Mouse (Mus musculus) heart, embryonic 11.5 days (tissue): ENCODE results near the gene Gm20458. TPM values are rescaled to one million over a fixed set of nuclear protein-coding genes. Genes with fewer than 3 reads are reported as not detected.

Experiments
- ATAC-seq: fragments of 200-750 bp; cut with Nextera tagmentation; replicated peaks from 2 replicates; pipeline ENCODE4 v1.8.0; 2017; ENCODE audit warnings: moderate library complexity; ENCODE audit not compliant: insufficient number of reproducible peaks, low FRiP score, low TSS enrichment
- H3K27ac ChIP-seq: fragments of 300-500 bp; sonication (generic); 2 replicates; pipeline ENCODE4 v1.5.1; 2014; ENCODE audit warnings: mild to moderate bottlenecking, low read depth, low read length
- H3K27me3 ChIP-seq: fragments of 300-500 bp; sonication (generic); 2 replicates; pipeline ENCODE4 v1.6.1; 2014; ENCODE audit warnings: mild to moderate bottlenecking, low read length, mixed read lengths; ENCODE audit not compliant: control insufficient read depth, insufficient read depth
- H3K36me3 ChIP-seq: fragments of 300-500 bp; sonication (generic); 2 replicates; pipeline ENCODE4 v1.6.1; 2014; ENCODE audit warnings: mild to moderate bottlenecking, low read length, moderate library complexity, mixed read lengths; ENCODE audit not compliant: control insufficient read depth, insufficient read depth
- H3K4me1 ChIP-seq: fragments of 300-500 bp; sonication (generic); 2 replicates; pipeline ENCODE4 v1.6.1; 2014; ENCODE audit warnings: low read length; ENCODE audit not compliant: control insufficient read depth, insufficient read depth
- H3K4me2 ChIP-seq: fragments of 300-500 bp; sonication (generic); 2 replicates; pipeline ENCODE4 v1.6.1; 2014; ENCODE audit warnings: mild to moderate bottlenecking, moderate library complexity
- H3K4me3 ChIP-seq: fragments of 300-500 bp; sonication (generic); 2 replicates; pipeline ENCODE4 v1.5.1; 2014; ENCODE audit warnings: low read depth, low read length
- H3K9ac ChIP-seq: fragments of 300-500 bp; sonication (generic); 2 replicates; pipeline ENCODE4 v1.6.1; 2014; ENCODE audit warnings: mild to moderate bottlenecking, low read depth, low read length, moderate library complexity
- H3K9me3 ChIP-seq: fragments of 300-500 bp; sonication (generic); replicated peaks from 2 replicates; pipeline ENCODE4 v1.6.1; 2016; ENCODE audit warnings: low read length; ENCODE audit not compliant: control insufficient read depth
- WGBS: fragments of 180-500 bp; shearing (Covaris S2); extraction: QIAGEN DNeasy Blood & Tissue Kit; methylation state at CpG from one replicate; pipeline ENCODE4 v1.1.7; 2014; ENCODE audit not compliant: insufficient replicate concordance; 5-methylcytosine and 5-hydroxymethylcytosine counted together
- polyA plus RNA-seq: library from polyadenylated mRNA; unstranded; fragments of >200 nt; fragmentation: Nextera tagmentation; extraction: Ambion mirVana; gene quantifications from 2 replicates; pipeline ENCODE4 v1.2.1, GENCODE M21; 2014

Gm20458 gene
- polyA plus RNA-seq, 1 experiment from 2014 or later: 8.4 TPM

- Histone ChIP-seq H3K4me3 (no peak overlapping the region), H3K27me3 (no peaks in the 10 kb centered on the region), H3K9ac (no peak overlapping the region), H3K27ac (no peak overlapping the region), H3K36me3 (no peaks in the 10 kb centered on the region), H3K4me2 (no peak overlapping the region), H3K9me3 (no peaks in the 10 kb centered on the region), H3K4me1 (no peaks in the 10 kb centered on the region)
- ATAC-seq: no peak
- WGBS: 69% methylated on average over 10 of the region's 10 CpGs
Measured at GRCm38 (mm10) chr2:164534315-164534714, 73.5 kb downstream of the Gm20458 start.

GRCm38 (mm10) chr2:164537003-164537402 lies 76.2 kb downstream of the Gm20458 start:
- no peak for ATAC-seq
- Histone ChIP-seq H3K9me3 (no peaks in the 10 kb centered on the region), H3K4me1 (no peaks in the 10 kb centered on the region), H3K36me3 (no peaks in the 10 kb centered on the region), H3K27ac (no peak overlapping the region), H3K4me2 (no peak overlapping the region), H3K4me3 (no peak overlapping the region), H3K27me3 (no peaks in the 10 kb centered on the region), H3K9ac (no peak overlapping the region)
- WGBS: 69% methylated on average over 4 of the region's 4 CpGs

Other genes with a start within 250 kb of the Gm20458 start
- gene Wfdc15b, start 239.3 kb upstream of the Gm20458 start, polyA plus RNA-seq: not detected in 2 replicates
- not detected in 2 replicates for gene Svs2, start 222.5 kb upstream of the Gm20458 start, polyA plus RNA-seq
- gene Svs3b, start 204.3 kb upstream of the Gm20458 start, polyA plus RNA-seq: not detected in 2 replicates
- gene Svs4, start 182.5 kb upstream of the Gm20458 start, polyA plus RNA-seq: not detected in 2 replicates
- not detected in 2 replicates for gene Svs3a, start 171.7 kb upstream of the Gm20458 start, polyA plus RNA-seq
- not detected in 2 replicates for gene Svs6, start 144.2 kb upstream of the Gm20458 start, polyA plus RNA-seq
- not detected in 2 replicates for gene Svs5, start 128.2 kb upstream of the Gm20458 start, polyA plus RNA-seq
- 0.39 and 0.97 TPM in 2 replicates for gene Slpi, start 71.9 kb upstream of the Gm20458 start, polyA plus RNA-seq
- gene Rbpjl, start 57.8 kb upstream of the Gm20458 start, polyA plus RNA-seq: 0.06 and 0.19 TPM in 2 replicates
- 0.34 and 0.77 TPM in 2 replicates for gene Matn4, start 55.8 kb upstream of the Gm20458 start, polyA plus RNA-seq
- gene Sdc4, start 17.1 kb upstream of the Gm20458 start, polyA plus RNA-seq: 33.9 and 34.6 TPM in 2 replicates
- gene Sys1, start 4.0 kb upstream of the Gm20458 start, polyA plus RNA-seq: 37.0 and 42.3 TPM in 2 replicates
- not detected in 2 replicates for gene Trp53tg5, start 12.8 kb downstream of the Gm20458 start, polyA plus RNA-seq
- 16.5 and 21.9 TPM in 2 replicates for gene Dbndd2, start 25.1 kb downstream of the Gm20458 start, polyA plus RNA-seq
- gene Pigt, start 36.6 kb downstream of the Gm20458 start, polyA plus RNA-seq: 63.0 and 66.0 TPM in 2 replicates
- 6.6 and 10.3 TPM in 2 replicates for gene Wfdc2, start 101.4 kb downstream of the Gm20458 start, polyA plus RNA-seq
- gene Spint3, start 112.5 kb downstream of the Gm20458 start, polyA plus RNA-seq: not detected in 2 replicates
- not detected in 2 replicates for gene Wfdc6a, start 124.5 kb downstream of the Gm20458 start, polyA plus RNA-seq
- gene Eppin, start 132.6 kb downstream of the Gm20458 start, polyA plus RNA-seq: not detected in 2 replicates
- not detected in 2 replicates for gene Wfdc6b, start 152.6 kb downstream of the Gm20458 start, polyA plus RNA-seq
- not detected in 2 replicates for gene Wfdc8, start 152.7 kb downstream of the Gm20458 start, polyA plus RNA-seq
- not detected in 2 replicates for gene Wfdc16, start 177.8 kb downstream of the Gm20458 start, polyA plus RNA-seq
- gene Wfdc10, start 195.1 kb downstream of the Gm20458 start, polyA plus RNA-seq: 0.53 TPM in 1 of 2 replicates, not detected in the other
- not detected in 2 replicates for gene Wfdc9, start 195.6 kb downstream of the Gm20458 start, polyA plus RNA-seq
- gene Wfdc11, start 213.1 kb downstream of the Gm20458 start, polyA plus RNA-seq: not detected in 2 replicates
- not detected in 2 replicates for gene Wfdc13, start 224.1 kb downstream of the Gm20458 start, polyA plus RNA-seq
- gene Spint4, start 237.5 kb downstream of the Gm20458 start, polyA plus RNA-seq: not detected in 2 replicates